Mouse (Mus musculus) liver, embryonic 14.5 days (tissue): ENCODE data around the gene Slc26a6. TPM values are rescaled to one million over a fixed set of nuclear protein-coding genes. Genes with fewer than 3 reads are reported as not detected.

Source experiments
- ATAC-seq: fragments of 200-750 bp; cut with Nextera tagmentation; 2 replicates; pipeline ENCODE4 v1.8.0; 2017; ENCODE audit warnings: moderate number of reproducible peaks, mild to moderate bottlenecking, moderate library complexity; ENCODE audit not compliant: insufficient read depth
- DNase-seq, 3 experiments: peaks; one replicate each; pipeline ENCODE4 v3.0.0-alpha.2; 2012 to 2013; ENCODE audit warnings: low read depth in 3 of 3, low spot score in 3 of 3
- H3K27ac ChIP-seq: fragments of 300-500 bp; sonication (generic); 2 replicates; pipeline ENCODE4 v1.5.1; 2014; ENCODE audit warnings: moderate library complexity, mild to moderate bottlenecking, control low read depth, inconsistent platforms
- H3K27me3 ChIP-seq: fragments of 300-500 bp; sonication (generic); 2 replicates; pipeline ENCODE4 v1.6.1; 2014; ENCODE audit warnings: mild to moderate bottlenecking, low read length, moderate library complexity; ENCODE audit not compliant: control insufficient read depth, insufficient read depth
- H3K36me3 ChIP-seq: fragments of 300-500 bp; sonication (generic); replicated peaks from 2 replicates; pipeline ENCODE4 v1.6.1; 2014; ENCODE audit warnings: low read depth; ENCODE audit not compliant: control insufficient read depth, insufficient read depth
- H3K4me1 ChIP-seq, 2 experiments: fragments of 200-500 bp in 1 of 2; fragments of 300-500 bp in 1 of 2; sonication (generic) in 1 of 2; replicated peaks; 2 replicates each; pipeline ENCODE4 v1.6.1; 2012 to 2014; ENCODE audit warnings: antibody characterized with exemption in 1 of 2, inconsistent platforms in 1 of 2, low read length in 1 of 2; ENCODE audit not compliant: control insufficient read depth in 2 of 2, insufficient read depth in 2 of 2
- H3K4me2 ChIP-seq: fragments of 300-500 bp; sonication (generic); 2 replicates; pipeline ENCODE4 v1.6.1; 2014; ENCODE audit warnings: low read depth, mild to moderate bottlenecking, control low read depth, moderate library complexity
- H3K4me3 ChIP-seq, 2 experiments: fragments of 200-500 bp in 1 of 2; fragments of 300-500 bp in 1 of 2; sonication (generic) in 1 of 2; 2 replicates each; pipeline ENCODE4 v1.5.1; 2012 to 2014; ENCODE audit warnings: low read depth in 2 of 2, low read length in 2 of 2, mild to moderate bottlenecking in 2 of 2, control low read depth in 1 of 2, inconsistent platforms in 1 of 2, moderate library complexity in 1 of 2; ENCODE audit not compliant: insufficient read depth in 1 of 2
- H3K9ac ChIP-seq: fragments of 300-500 bp; sonication (generic); replicated peaks from 2 replicates; pipeline ENCODE4 v1.6.1; 2014; ENCODE audit warnings: mild to moderate bottlenecking, control low read depth, moderate library complexity
- H3K9me3 ChIP-seq: fragments of 300-500 bp; sonication (generic); 2 replicates; pipeline ENCODE4 v1.6.1; 2016; ENCODE audit warnings: low read length, mixed read lengths; ENCODE audit not compliant: control insufficient read depth
- CTCF ChIP-seq: IDR thresholded peaks from 2 replicates; pipeline ENCODE4 v1.5.1; 2016; ENCODE audit warnings: antibody characterized with exemption, low read depth, control low read depth
- EP300 ChIP-seq: IDR thresholded peaks from 2 replicates; pipeline ENCODE4 v1.6.1; 2016; ENCODE audit warnings: antibody characterized with exemption, low read depth
- WGBS: fragments of 180-500 bp; shearing (Covaris S2); extraction: QIAGEN DNeasy Blood & Tissue Kit; methylation state at CpG from one replicate; pipeline ENCODE4 v1.1.7; 2014; ENCODE audit not compliant: insufficient replicate concordance; 5-methylcytosine and 5-hydroxymethylcytosine counted together
- microRNA-seq: library from miRNA; unstranded; fragments of <30 nt; microRNA quantifications from one replicate; pipeline ENCODE4, GENCODE M21; 2016
- polyA plus RNA-seq, 2 experiments: library from polyadenylated mRNA; depleted of rRNA in 1 of 2; stranded (reverse) in 1 of 2; unstranded in 1 of 2; fragments of >200 nt; fragmentation: Nextera tagmentation in 1 of 2; extraction: Ambion mirVana in 1 of 2; gene quantifications; 2 replicates each; pipeline versions ENCODE4 v1.2.1 to v1.2.3; 2012 to 2014

Slc26a6 gene
- polyA plus RNA-seq, 2 experiments = 4.6 to 7.0 TPM

GRCm38 (mm10) chr9:108949967-108950728 is 97.1 kb downstream of the Slc26a6 start:
- DNase-seq (no peak), ATAC-seq (no peak)
- Histone ChIP-seq H3K36me3 (peaks cover 42% of the 10 kb centered on the region), H3K4me1 (no peaks in the 10 kb centered on the region), H3K9ac (no peak overlapping the region), H3K27me3 (peaks cover 10% of the 10 kb centered on the region), H3K4me2 (no peak overlapping the region), H3K4me3 (no peak overlapping the region), H3K9me3 (no peaks in the 10 kb centered on the region), H3K27ac (no peak overlapping the region)
- no peak for TF ChIP-seq EP300
- WGBS = 76% methylated on average over 9 of the region's 9 CpGs

- no peaks in the 10 kb centered on the region for H3K4me1 ChIP-seq
- no peaks in the 10 kb centered on the region for H3K9me3 ChIP-seq
- DNase-seq (no peak), ATAC-seq (no peak)
- H3K36me3 ChIP-seq = peaks cover 15% of the 10 kb centered on the region
- 17% methylated on average over 15 of the region's 15 CpGs for WGBS
- no peak within 1 kb of the TSS for H3K27ac ChIP-seq
- no peak within 1 kb of the TSS for H3K9ac ChIP-seq
- H3K4me3 ChIP-seq = no peak within 1 kb of the TSS
- H3K27me3 ChIP-seq = peaks cover 10% of the 10 kb centered on the region
- TF ChIP-seq CTCF = no peak
- TF ChIP-seq EP300 = no peak
- no peak within 1 kb of the TSS for H3K4me2 ChIP-seq
These were observed 100.1 kb downstream of the Slc26a6 start, which contains the start of gene Col7a1 for GRCm38 (mm10) chr9:108953081-108953636. Gene Col7a1 (plus strand): TSS chr9:108953586.

- ATAC-seq = no peak
- peaks cover 10% of the 10 kb centered on the region for H3K27me3 ChIP-seq
- H3K36me3 ChIP-seq = no peaks in the 10 kb centered on the region
- TF ChIP-seq EP300 (no peak), CTCF (no peak)
- DNase-seq = no peak
- H3K9me3 ChIP-seq = no peaks in the 10 kb centered on the region
- H3K9ac ChIP-seq = no peak overlapping the region
- H3K4me2 ChIP-seq = no peak overlapping the region
- no peak overlapping the region for H3K4me3 ChIP-seq
- no peaks in the 10 kb centered on the region for H3K4me1 ChIP-seq
- 79% methylated on average over 11 of the region's 11 CpGs for WGBS
- no peak overlapping the region for H3K27ac ChIP-seq
These were observed 102.2 kb downstream of the Slc26a6 start for GRCm38 (mm10) chr9:108955241-108955640.

- DNase-seq = no peak
- no peak for ATAC-seq
- TF ChIP-seq CTCF (no peak), EP300 (no peak)
- Histone ChIP-seq H3K36me3 (no peaks in the 10 kb centered on the region), H3K4me2 (no peak overlapping the region), H3K4me1 (no peaks in the 10 kb centered on the region), H3K9ac (no peak overlapping the region), H3K4me3 (no peak overlapping the region), H3K9me3 (no peaks in the 10 kb centered on the region), H3K27me3 (peaks cover 10% of the 10 kb centered on the region), H3K27ac (no peak overlapping the region)
- 80% methylated on average over 11 of the region's 11 CpGs for WGBS
These were observed 102.8 kb downstream of the Slc26a6 start for GRCm38 (mm10) chr9:108955846-108956245.

Small RNA genes within 50 kb of the gene (microRNA-seq; reads per million reads assigned to microRNA genes)
- not detected for gene Gm23156

Other genes with a start within 250 kb of the Slc26a6 start
- 15.3 and 17.7 TPM in 2 replicates for gene Arih2, start 203.9 kb upstream of the Slc26a6 start, polyA plus RNA-seq (2012; rRNA removed)
- gene Arih2, start 203.9 kb upstream of the Slc26a6 start, polyA plus RNA-seq (2014; fragmentation: Nextera tagmentation; extraction: Ambion mirVana) = 18.0 and 22.0 TPM in 2 replicates
- gene Slc25a20, start 191.2 kb upstream of the Slc26a6 start, polyA plus RNA-seq (2012; rRNA removed) = 5.8 and 8.6 TPM in 2 replicates
- gene Slc25a20, start 191.2 kb upstream of the Slc26a6 start, polyA plus RNA-seq (2014; fragmentation: Nextera tagmentation; extraction: Ambion mirVana) = 12.3 and 14.0 TPM in 2 replicates
- gene Prkar2a, start 164.0 kb upstream of the Slc26a6 start, polyA plus RNA-seq (2012; rRNA removed) = 5.0 and 6.4 TPM in 2 replicates
- 9.9 and 10.1 TPM in 2 replicates for gene Prkar2a, start 164.0 kb upstream of the Slc26a6 start, polyA plus RNA-seq (2014; fragmentation: Nextera tagmentation; extraction: Ambion mirVana)
- 27.7 and 29.2 TPM in 2 replicates for gene Ip6k2, start 69.5 kb upstream of the Slc26a6 start, polyA plus RNA-seq (2012; rRNA removed)
- gene Ip6k2, start 69.5 kb upstream of the Slc26a6 start, polyA plus RNA-seq (2014; fragmentation: Nextera tagmentation; extraction: Ambion mirVana) = 10.4 and 11.7 TPM in 2 replicates
- gene Nckipsd, start 44.9 kb upstream of the Slc26a6 start, polyA plus RNA-seq (2012; rRNA removed) = 3.4 and 4.0 TPM in 2 replicates
- gene Nckipsd, start 44.9 kb upstream of the Slc26a6 start, polyA plus RNA-seq (2014; fragmentation: Nextera tagmentation; extraction: Ambion mirVana) = 3.2 TPM in 2 replicates
- gene Celsr3, start 27.0 kb upstream of the Slc26a6 start, polyA plus RNA-seq (2012; rRNA removed) = 0.19 and 0.27 TPM in 2 replicates
- 0.01 and 0.06 TPM in 2 replicates for gene Celsr3, start 27.0 kb upstream of the Slc26a6 start, polyA plus RNA-seq (2014; fragmentation: Nextera tagmentation; extraction: Ambion mirVana)
- 0.08 TPM in 1 of 2 replicates, not detected in the other for gene Tmem89, start 61.3 kb downstream of the Slc26a6 start, polyA plus RNA-seq (2012; rRNA removed)
- not detected in 2 replicates for gene Tmem89, start 61.3 kb downstream of the Slc26a6 start, polyA plus RNA-seq (2014; fragmentation: Nextera tagmentation; extraction: Ambion mirVana)
- gene Uqcrc1, start 83.3 kb downstream of the Slc26a6 start, polyA plus RNA-seq (2012; rRNA removed) = 200 and 206 TPM in 2 replicates
- gene Uqcrc1, start 83.3 kb downstream of the Slc26a6 start, polyA plus RNA-seq (2014; fragmentation: Nextera tagmentation; extraction: Ambion mirVana) = 297 and 318 TPM in 2 replicates
- gene Col7a1, start 100.3 kb downstream of the Slc26a6 start, polyA plus RNA-seq (2012; rRNA removed) = 0.45 and 0.66 TPM in 2 replicates
- 0.29 and 0.30 TPM in 2 replicates for gene Col7a1, start 100.3 kb downstream of the Slc26a6 start, polyA plus RNA-seq (2014; fragmentation: Nextera tagmentation; extraction: Ambion mirVana)
- 0.06 TPM in 2 replicates for gene Ucn2, start 132.7 kb downstream of the Slc26a6 start, polyA plus RNA-seq (2012; rRNA removed)
- gene Ucn2, start 132.7 kb downstream of the Slc26a6 start, polyA plus RNA-seq (2014; fragmentation: Nextera tagmentation; extraction: Ambion mirVana) = not detected in 2 replicates
- 2.1 TPM in 2 replicates for gene Pfkfb4, start 138.5 kb downstream of the Slc26a6 start, polyA plus RNA-seq (2012; rRNA removed)
- gene Pfkfb4, start 138.5 kb downstream of the Slc26a6 start, polyA plus RNA-seq (2014; fragmentation: Nextera tagmentation; extraction: Ambion mirVana) = 1.9 and 2.8 TPM in 2 replicates
- 14.9 and 16.4 TPM in 2 replicates for gene Shisa5, start 185.3 kb downstream of the Slc26a6 start, polyA plus RNA-seq (2012; rRNA removed)
- 16.0 TPM in 2 replicates for gene Shisa5, start 185.3 kb downstream of the Slc26a6 start, polyA plus RNA-seq (2014; fragmentation: Nextera tagmentation; extraction: Ambion mirVana)
- gene Trex1, start 206.5 kb downstream of the Slc26a6 start, polyA plus RNA-seq (2012; rRNA removed) = 12.0 and 14.1 TPM in 2 replicates
- 5.0 and 6.1 TPM in 2 replicates for gene Trex1, start 206.5 kb downstream of the Slc26a6 start, polyA plus RNA-seq (2014; fragmentation: Nextera tagmentation; extraction: Ambion mirVana)
- gene Atrip, start 220.8 kb downstream of the Slc26a6 start, polyA plus RNA-seq (2012; rRNA removed) = 5.3 and 6.5 TPM in 2 replicates
- gene Atrip, start 220.8 kb downstream of the Slc26a6 start, polyA plus RNA-seq (2014; fragmentation: Nextera tagmentation; extraction: Ambion mirVana) = 9.0 TPM in 2 replicates
- gene Ccdc51, start 229.2 kb downstream of the Slc26a6 start, polyA plus RNA-seq (2012; rRNA removed) = 5.4 and 7.1 TPM in 2 replicates
- 12.1 and 14.9 TPM in 2 replicates for gene Ccdc51, start 229.2 kb downstream of the Slc26a6 start, polyA plus RNA-seq (2014; fragmentation: Nextera tagmentation; extraction: Ambion mirVana)
- 37.4 and 92.4 TPM in 2 replicates for gene Tma7, start 229.3 kb downstream of the Slc26a6 start, polyA plus RNA-seq (2012; rRNA removed)
- gene Tma7, start 229.3 kb downstream of the Slc26a6 start, polyA plus RNA-seq (2014; fragmentation: Nextera tagmentation; extraction: Ambion mirVana) = 470 and 504 TPM in 2 replicates
- 4.3 and 4.7 TPM in 2 replicates for gene Plxnb1, start 242.1 kb downstream of the Slc26a6 start, polyA plus RNA-seq (2012; rRNA removed)
- gene Plxnb1, start 242.1 kb downstream of the Slc26a6 start, polyA plus RNA-seq (2014; fragmentation: Nextera tagmentation; extraction: Ambion mirVana) = 2.8 and 2.9 TPM in 2 replicates